Mouse (Mus musculus) heart, postnatal 10 days (tissue): Measurements from ENCODE around the gene Mis12. TPM values are rescaled to one million over a fixed set of nuclear protein-coding genes. Genes with fewer than 3 reads are reported as not detected.
A peak's percentile ranks its signal among the peaks of the same experiment; 100 is the strongest.

ENCODE experiments used
- DNase-seq, 2 experiments: peaks; one replicate each; pipeline ENCODE4 v3.0.0; 2021
- intact Hi-C: fragments of 180-260 bp; cut with DNase I; formaldehyde crosslinking; loops from one replicate; pipeline ENCODE4 v1.15.1; 2025
- total RNA-seq, 2 experiments: library from RNA; stranded (reverse); gene quantifications; 2 replicates each; pipeline ENCODE4 v1.2.3; 2021

The Mis12 gene
- total RNA-seq, 2 experiments from 2014 or later, result 9.0 to 9.5 TPM

GRCm38 (mm10) chr11:71008321-71008720, 11.1 kb upstream of the Mis12 start:
- intact Hi-C loops, result no loop called here
- DNase-seq, result peak; percentile 41 to 45

DNA sequence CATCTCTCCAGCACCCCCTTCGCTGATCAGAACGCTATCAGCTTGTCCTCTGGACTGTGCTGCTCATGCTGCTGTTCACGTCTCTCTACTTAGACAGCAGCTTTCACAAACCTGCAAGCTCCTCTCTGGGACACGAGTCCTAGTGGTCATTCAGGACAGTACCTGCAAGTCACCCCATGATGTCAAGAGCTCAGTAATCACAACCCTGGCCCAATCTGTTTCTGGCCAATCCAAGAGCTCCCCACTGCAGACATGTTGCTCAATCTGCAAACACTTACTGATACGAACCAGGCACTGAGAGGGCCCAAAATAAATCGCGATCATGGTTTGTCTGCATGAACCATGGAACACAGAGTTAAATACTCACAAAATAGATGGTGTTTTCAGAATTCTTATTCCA, 6.7 kb upstream of the Mis12 start:
- DNase-seq, result no peak
- intact Hi-C loops, result no loop called here

DNA sequence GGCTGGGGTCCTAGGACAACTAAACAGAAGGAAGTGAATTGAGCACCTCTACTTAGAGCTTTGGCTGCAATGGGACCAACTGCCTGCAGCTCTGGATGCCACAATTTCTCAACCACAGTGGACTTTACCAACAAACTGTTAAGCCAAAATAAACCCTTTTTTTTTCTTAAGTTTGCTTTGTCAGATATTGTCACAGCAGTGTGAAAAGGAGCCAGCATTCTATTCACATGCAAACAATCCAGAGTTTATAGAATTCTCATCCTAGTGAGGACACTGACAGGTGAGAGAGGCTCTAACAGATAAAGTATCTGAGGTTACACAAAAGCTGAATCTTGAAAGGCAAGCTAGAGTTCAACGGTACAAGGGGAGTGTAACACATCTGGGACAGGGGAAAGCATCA, 2.4 kb upstream of the Mis12 start:
- intact Hi-C loops, result no loop called here

DNA sequence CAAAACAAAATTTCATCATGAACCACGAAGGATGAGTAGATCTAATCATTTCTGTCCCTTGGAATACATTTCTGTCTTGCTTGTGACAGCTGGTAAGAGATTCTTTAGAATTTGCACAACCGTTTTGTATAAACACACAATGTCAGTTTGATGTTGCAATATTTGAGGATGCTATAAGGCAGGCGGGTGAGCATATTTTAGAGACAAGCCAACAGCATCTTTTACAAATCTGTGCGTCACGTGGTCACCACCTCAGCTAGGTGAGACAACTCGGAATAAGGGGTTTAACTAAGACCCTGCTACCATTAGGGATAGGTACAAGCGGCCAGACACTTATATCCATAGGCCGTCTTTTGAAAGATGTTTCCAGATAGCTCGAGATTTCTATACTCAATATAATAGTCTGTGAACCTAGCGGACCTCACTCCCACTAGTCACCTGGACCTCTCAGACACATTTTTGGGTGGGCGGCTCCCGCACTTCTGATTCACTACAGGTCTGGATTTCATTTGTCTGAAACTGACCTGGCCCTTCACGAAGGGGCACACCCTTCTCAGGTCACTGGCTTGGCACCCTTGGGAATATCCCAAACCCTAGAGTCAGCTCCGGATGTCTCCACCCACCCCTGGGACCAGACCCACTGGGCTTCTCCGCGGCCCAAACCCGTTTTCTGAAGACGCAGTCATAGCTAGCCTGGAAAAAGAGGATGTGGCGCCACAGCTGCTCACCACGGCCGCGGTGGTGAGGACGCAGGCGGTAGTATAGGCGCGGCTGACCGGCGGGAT, 803 bp upstream of the Mis12 start:
- no peak for DNase-seq
- intact Hi-C loops, result loop anchor here (2.0 kb wide), 1 partner anchor 14 kb away; the partner anchor contains the start of gene Dhx33

More for the DNA sequence above, 2.4 kb upstream of the Mis12 start:
- DNase-seq, result no peak

GRCm38 (mm10) chr11:71028280-71028679, 8.9 kb downstream of the Mis12 start:
- intact Hi-C loops, result no loop called here
- DNase-seq, result no peak

DNA sequence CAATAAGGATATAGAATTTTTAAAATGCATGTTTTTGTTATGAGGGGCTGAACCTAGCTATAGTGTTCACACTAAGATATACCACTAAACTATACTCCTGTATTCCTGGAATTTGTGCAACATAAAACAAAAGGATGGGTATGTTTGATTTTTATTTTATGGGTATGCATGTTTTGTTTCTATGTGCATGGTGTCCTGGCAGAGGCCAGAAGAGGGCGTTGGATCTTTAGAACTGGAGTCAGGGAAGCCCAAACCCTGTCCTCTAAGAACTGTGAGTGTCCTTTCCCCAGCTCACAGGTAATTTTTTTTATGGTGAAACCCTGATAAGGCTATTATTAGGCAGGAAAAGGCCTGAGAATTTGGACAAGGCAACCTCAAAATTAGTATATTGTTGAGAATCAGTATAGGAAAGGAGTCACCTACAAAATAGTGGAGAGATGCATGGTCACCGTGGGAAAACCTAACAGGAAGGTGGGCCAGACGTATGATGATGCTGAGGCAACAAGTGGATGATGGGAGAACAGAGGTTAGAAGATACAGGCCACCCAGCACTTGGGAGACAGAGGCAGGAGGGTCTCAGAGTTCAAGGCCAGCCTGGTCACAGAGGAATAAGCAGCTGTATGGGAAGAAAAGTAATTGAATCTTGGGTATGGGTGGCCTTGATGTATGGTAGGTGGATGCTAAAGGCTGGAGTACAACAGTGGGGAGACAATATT, 10.2 kb downstream of the Mis12 start:
- no peak for DNase-seq
- intact Hi-C loops, result no loop called here

GRCm38 (mm10) chr11:71032070-71032469, 12.7 kb downstream of the Mis12 start:
- intact Hi-C loops, result no loop called here
- no peak for DNase-seq

DNA sequence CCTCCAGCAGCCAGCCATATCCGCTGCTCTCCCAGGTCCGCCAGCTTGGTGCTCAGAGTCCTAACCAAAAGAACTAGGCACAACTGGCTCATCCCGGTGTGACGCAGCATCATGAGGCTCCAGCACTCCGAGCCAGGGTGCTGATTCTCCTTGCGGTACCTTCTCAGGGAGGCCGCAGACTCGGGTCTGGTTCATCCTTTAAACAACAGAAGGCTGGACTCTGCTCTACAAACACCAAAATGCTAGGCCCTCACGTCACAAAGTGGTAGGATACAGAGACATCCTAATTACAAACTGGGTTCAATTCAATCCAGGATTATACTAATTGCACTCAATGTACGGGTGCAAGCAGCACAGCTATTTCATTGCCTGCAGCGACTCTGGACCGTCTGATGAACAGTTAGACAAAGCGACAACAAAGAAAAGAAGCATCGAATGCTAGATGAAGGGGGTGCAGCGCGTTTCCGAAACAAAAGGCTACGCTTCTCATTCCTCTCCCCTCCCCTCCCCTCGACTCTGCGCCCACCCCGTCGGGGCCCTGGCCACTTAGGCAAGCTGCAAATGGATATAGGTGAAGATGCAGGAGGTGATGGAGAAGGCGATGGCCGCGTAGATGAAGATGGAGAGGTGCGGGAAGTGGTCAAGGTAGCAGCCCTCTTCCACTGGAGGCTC, 13.2 kb downstream of the Mis12 start:
- DNase-seq, result peak in 1 of 2 experiments; percentile 4
- intact Hi-C loops, result no loop called here

GRCm38 (mm10) chr11:71033163-71033761, 13.9 kb downstream of the Mis12 start, which contains the start of gene 6330403K07Rik:
Gene 6330403K07Rik (minus strand): TSS chr11:71033513.
- intact Hi-C loops, result no loop called here
- peak; percentile 30 to 32 for DNase-seq

- no peak for DNase-seq
- intact Hi-C loops, result no loop called here
These were observed 20.3 kb downstream of the Mis12 start for GRCm38 (mm10) chr11:71039526-71040298.

- intact Hi-C loops, result loop anchor here (5.0 kb wide), 1 partner anchor 70 kb away; the partner anchor contains the start of gene C1qbp
These were observed 33.1 kb downstream of the Mis12 start for GRCm38 (mm10) chr11:71052554-71052953.

GRCm38 (mm10) chr11:71076342-71076741, 56.9 kb downstream of the Mis12 start:
- intact Hi-C loops, result no loop called here

More at GRCm38 (mm10) chr11:71052554-71052953, 33.1 kb downstream of the Mis12 start:
- peak; percentile 16 to 29 for DNase-seq

More at GRCm38 (mm10) chr11:71076342-71076741, 56.9 kb downstream of the Mis12 start:
- no peak for DNase-seq

Other genes with a start within 250 kb of the Mis12 start
- not detected for gene Scimp, start 207.0 kb upstream of the Mis12 start, total RNA-seq
- 10 to 100 TPM; 32.3 to 38.4 TPM for gene Rabep1, start 174.8 kb upstream of the Mis12 start, total RNA-seq
- gene Nup88, start 49.6 kb upstream of the Mis12 start, total RNA-seq, result 10 to 100 TPM; 53.9 to 59.6 TPM
- gene Rpain, start 49.4 kb upstream of the Mis12 start, total RNA-seq, result 10 to 100 TPM; 14.4 to 18.8 TPM
- gene C1qbp, start 36.6 kb upstream of the Mis12 start, total RNA-seq, result 100 to 1,000 TPM; 208 to 214 TPM
- gene Dhx33, start 15.2 kb upstream of the Mis12 start, total RNA-seq, result 10 to 100 TPM; 14.9 to 17.6 TPM
- 10 to 100 TPM; 21.4 to 29.0 TPM for gene Derl2, start 230 bp downstream of the Mis12 start, total RNA-seq
- gene 6330403K07Rik, start 13.9 kb downstream of the Mis12 start, total RNA-seq, result 1 to 10 TPM; 1.7 to 2.0 TPM
- 1 to 10 TPM in 1 of 2 experiments, under 1 TPM in 1; 0.74 to 1.2 TPM for gene Nlrp1a, start 125.1 kb downstream of the Mis12 start, total RNA-seq
- gene Nlrp1b, start 211.1 kb downstream of the Mis12 start, total RNA-seq, result under 1 TPM; 0.10 TPM